Mouse (Mus musculus): ENCODE measurements at regions not wholly inside any gene's neighbourhood (a gene's known extent, or its start where the extent isn't known, plus 50 kb on each side); places are given as distances from the start of the nearest gene placed in this dataset.

DNA sequence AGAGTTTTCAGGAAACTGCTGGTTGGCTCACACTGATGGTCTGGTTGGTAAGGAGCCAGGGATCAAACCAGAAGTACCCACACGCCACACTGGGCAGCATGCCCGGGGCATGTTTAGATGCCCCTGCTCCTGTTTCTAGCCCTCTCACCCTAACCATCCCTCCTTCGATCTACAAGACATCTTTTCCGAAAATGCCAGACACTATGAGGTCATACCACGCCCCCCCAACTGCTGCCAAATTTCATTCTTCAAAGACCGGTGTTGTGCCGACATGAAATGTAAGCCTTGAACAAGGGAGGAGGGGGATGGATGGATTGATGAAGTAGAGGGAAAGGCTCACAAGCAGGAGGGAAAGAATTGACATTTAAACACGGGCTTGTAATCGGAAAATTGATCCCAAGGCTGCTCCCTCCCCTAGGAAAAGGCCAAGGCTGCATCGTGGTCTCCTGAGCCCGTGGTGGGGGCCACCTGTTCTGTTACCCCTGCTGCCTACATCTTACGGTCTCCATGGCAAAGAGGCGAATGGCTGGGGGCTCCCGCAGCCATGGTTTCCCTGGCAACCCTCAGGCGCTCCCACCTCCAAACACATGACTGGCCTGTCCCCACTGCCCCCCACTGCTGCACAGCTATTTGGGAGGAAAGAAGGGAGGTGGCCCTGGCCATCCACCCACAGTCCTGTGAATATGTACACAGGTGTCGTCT, 163.1 kb downstream of the Trim29 start:
- TF ChIP-seq EP300 (IDR thresholded peaks at IDR 0.05; ENCODE audit: insufficient read depth, low read depth, low read length) (no peak), CTCF (IDR thresholded peaks at IDR 0.05; ENCODE audit: low read depth, low read length) (no peak)
